Mouse (Mus musculus): Measurements from ENCODE around the gene Psmd9.

The Psmd9 gene

GRCm38 (mm10) chr5:123296972-123297754 is 128.0 kb downstream of the Psmd9 start:
- DNase-seq (ENCODE audit: low read depth, low spot score), result no peak

GRCm38 (mm10) chr5:123297830-123298229 is 128.6 kb downstream of the Psmd9 start:
- no peak for DNase-seq (ENCODE audit: low read depth, low spot score)

- no peak for DNase-seq (ENCODE audit: low read depth, low spot score)
These were observed 129.3 kb downstream of the Psmd9 start for GRCm38 (mm10) chr5:123298526-123298925.
